Comparison of ENCODE assay signal across 8 mouse cellular contexts in the genomic region with DNA sequence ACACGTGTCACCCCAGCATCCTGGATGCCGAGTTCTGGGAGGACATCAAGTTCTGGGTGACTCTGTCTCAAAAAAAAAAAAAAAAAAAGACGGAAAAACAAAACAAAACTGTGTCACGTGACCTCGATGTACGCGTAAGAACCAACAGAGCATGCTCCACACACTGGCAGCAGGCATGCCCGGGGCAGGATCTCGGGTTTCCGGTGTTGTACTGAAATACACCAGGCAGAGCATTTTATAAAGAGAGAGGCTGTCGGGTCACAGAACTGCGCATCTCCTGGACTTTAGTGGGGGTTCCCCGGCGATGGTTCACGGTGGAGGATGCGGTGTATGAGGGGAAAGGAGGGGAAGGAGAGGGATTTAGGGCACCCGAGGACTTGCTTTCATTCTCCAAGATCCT.
DNase-seq lines count a peak whose midpoint lies in the region; ATAC-seq lines count a peak whose summit lies in the region.

No protein-coding gene starts in this region.

- H3K9ac ChIP-seq in lung, embryonic 15.5 days = no peak overlapping the region
- H3K9ac ChIP-seq in forebrain, embryonic 14.5 days (ENCODE audit: low read length) = 0 out of 2 replicates have a peak overlapping the region, but pooled peaks have one; percentile 37
- no peak overlapping the region for H3K9ac ChIP-seq in limb, embryonic 15.5 days

- H3K27ac ChIP-seq in lung, embryonic 15.5 days = no peak overlapping the region
- H3K27ac ChIP-seq in forebrain, embryonic 14.5 days (ENCODE audit: low read depth, low read length) = peak overlapping the region; percentile 94
- H3K27ac ChIP-seq in limb, embryonic 15.5 days = no peak overlapping the region

- no peaks in the 10 kb centered on the region for H3K36me3 ChIP-seq in lung, embryonic 15.5 days
- no peaks in the 10 kb centered on the region for H3K36me3 ChIP-seq in forebrain, embryonic 14.5 days (ENCODE audit: control insufficient read depth, insufficient read depth, low read length)
- no peaks in the 10 kb centered on the region for H3K36me3 ChIP-seq in limb, embryonic 15.5 days

- DNase-seq in lung, adult 18-20 months = no peak
- DNase-seq in forebrain, embryonic 14.5 days (ENCODE audit: low spot score) = peak; percentile 60
- peak; percentile 38 to 53 for DNase-seq in thymus, postnatal 36 days
- no peak for DNase-seq in left cerebral cortex, adult 18-20 months (ENCODE audit: low spot score in 2 of 2)
- DNase-seq in ovary, postnatal 14 days (ENCODE audit: low spot score) = no peak

- 0 out of 2 replicates have a peak overlapping the region, but pooled peaks have one; percentile 8 for H3K4me3 ChIP-seq in lung, embryonic 15.5 days
- no peak overlapping the region for H3K4me3 ChIP-seq in forebrain, embryonic 14.5 days (ENCODE audit: low read depth, low read length)
- H3K4me3 ChIP-seq in limb, embryonic 15.5 days = no peak overlapping the region

- peaks cover 4% of the 10 kb centered on the region; the same call in 1 of the 2 replicates for H3K4me1 ChIP-seq in lung, embryonic 15.5 days
- peaks cover 27% of the 10 kb centered on the region for H3K4me1 ChIP-seq in forebrain, embryonic 14.5 days (ENCODE audit: control insufficient read depth, insufficient read depth, low read length)
- no peaks in the 10 kb centered on the region for H3K4me1 ChIP-seq in limb, embryonic 15.5 days

- no peak for ATAC-seq in lung, embryonic 15.5 days (ENCODE audit: borderline replicate concordance, extremely low read depth, low FRiP score, low TSS enrichment)
- no peak for ATAC-seq in forebrain, embryonic 14.5 days
- no peak for ATAC-seq in limb, embryonic 15.5 days (ENCODE audit: insufficient number of reproducible peaks, low FRiP score, low TSS enrichment, low read depth)
- no peak for ATAC-seq in erythroblast, adult 5-6 weeks (replicated peaks; ENCODE audit: low FRiP score, poor library complexity, severe bottlenecking)

- 42% methylated on average over 17 of the region's 17 CpGs for WGBS in lung, embryonic 15.5 days
- 35% methylated on average over 17 of the region's 17 CpGs for WGBS in forebrain, embryonic 14.5 days
- WGBS in limb, embryonic 15.5 days = 44% methylated on average over 17 of the region's 17 CpGs

- H3K27me3 ChIP-seq in lung, embryonic 15.5 days = no peaks in the 10 kb centered on the region
- H3K27me3 ChIP-seq in forebrain, embryonic 14.5 days (replicated peaks; ENCODE audit: control insufficient read depth, insufficient read depth, low read length) = no peaks in the 10 kb centered on the region
- peaks cover 38% of the 10 kb centered on the region for H3K27me3 ChIP-seq in limb, embryonic 15.5 days

- H3K9me3 ChIP-seq in lung, embryonic 15.5 days = no peaks in the 10 kb centered on the region
- H3K9me3 ChIP-seq in forebrain, embryonic 14.5 days (replicated peaks; ENCODE audit: control insufficient read depth, low read length) = no peaks in the 10 kb centered on the region
- H3K9me3 ChIP-seq in limb, embryonic 15.5 days = no peaks in the 10 kb centered on the region

- H3K4me2 ChIP-seq in lung, embryonic 15.5 days = peak overlapping the region; percentile 42
- H3K4me2 ChIP-seq in forebrain, embryonic 14.5 days (ENCODE audit: low read length) = peak overlapping the region; percentile 32; the same call in 1 of the 2 replicates
- H3K4me2 ChIP-seq in limb, embryonic 15.5 days = peak overlapping the region; percentile 26

Comparison
In these comparisons a context has a peak if more than half of its experiments do, and no peak if none do; other contexts are left out.
1. DNase-seq: peak in forebrain, embryonic 14.5 days (single experiment) and thymus, postnatal 36 days (2 of 2); none in lung, adult 18-20 months (0 of 2), left cerebral cortex, adult 18-20 months (0 of 2) and ovary, postnatal 14 days (single experiment).
2. Peak in every context shown above with its lines, with median percentiles within 50 percentile points of each other: H3K4me2 ChIP-seq.